Mouse (Mus musculus): Measurements from ENCODE around the gene Arhgef28.
"Not testable (repeated sequence)": the region's sequence is repeated elsewhere in the genome, so short reads cannot be mapped to it uniquely, and the experiment has no call there.

DNA sequence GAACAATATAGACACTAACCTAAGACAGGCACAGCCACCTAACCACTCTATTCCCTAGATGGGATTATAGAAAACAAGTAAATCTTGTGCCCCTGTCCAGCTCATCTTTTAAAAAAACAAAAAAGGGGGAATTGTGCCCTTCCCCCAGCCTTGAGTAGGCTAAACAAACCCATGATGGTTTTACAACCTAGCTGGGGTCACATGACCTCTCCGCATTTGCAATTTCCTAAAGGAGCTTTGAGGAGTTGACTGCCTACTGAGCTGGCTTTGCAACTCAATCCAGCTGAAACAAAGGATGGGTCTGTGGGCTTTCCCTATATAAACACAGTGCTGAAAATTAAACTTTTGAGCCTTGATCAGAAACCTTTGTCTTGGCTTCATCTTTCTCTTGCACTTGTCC is 146.1 kb downstream of the Arhgef28 start:
- TF ChIP-seq CTCF (IDR thresholded peaks at IDR 0.05; ENCODE audit: borderline replicate concordance, insufficient read depth, low read length); POLR2A (IDR thresholded peaks at IDR 0.05; ENCODE audit: low read depth, low read length): not testable (repeated sequence)
